Mouse (Mus musculus) frontal cortex, adult 2 months (tissue): ENCODE data around the gene Ankef1. TPM values are rescaled to one million over a fixed set of nuclear protein-coding genes. Genes with fewer than 3 reads are reported as not detected.

Experiments
- DNase-seq, 2 experiments: peaks; one replicate each; pipeline ENCODE4 v3.0.0; 2022; ENCODE audit warnings: low spot score in 1 of 2; ENCODE audit errors: extremely low spot score in 1 of 2
- polyA plus RNA-seq: library from polyadenylated mRNA; depleted of rRNA; stranded (reverse); fragments of >200 nt; gene quantifications from 2 replicates; pipeline ENCODE4 v1.2.3, GENCODE M21; 2012; rRNA removed

Gene Ankef1
- polyA plus RNA-seq, 1 experiment: 0.56 TPM

GRCm38 (mm10) chr2:136598743-136599142 is 97.0 kb downstream of the Ankef1 start:
- DNase-seq: peak; percentile 28 to 53

- DNase-seq: no peak
Measured at GRCm38 (mm10) chr2:136600651-136601170, 99.0 kb downstream of the Ankef1 start.

GRCm38 (mm10) chr2:136601206-136601605 is 99.5 kb downstream of the Ankef1 start:
- no peak for DNase-seq

Other genes starting within 250 kb of the Ankef1 start
- 19.6 and 20.0 TPM in 2 replicates for gene Pak7, start 113.9 kb upstream of the Ankef1 start, polyA plus RNA-seq
- gene Snap25, start 211.5 kb downstream of the Ankef1 start, polyA plus RNA-seq: 2,537 and 2,736 TPM in 2 replicates